Mouse (Mus musculus) layer of hippocampus, postnatal 25 days (tissue): ENCODE data around the gene Alyref2. TPM values are rescaled to one million over a fixed set of nuclear protein-coding genes. Genes with fewer than 3 reads are reported as not detected.
"Not testable (repeated sequence)": the region's sequence is repeated elsewhere in the genome, so short reads cannot be mapped to it uniquely, and the experiment has no call there.

Source experiments
- DNase-seq, 2 experiments: peaks; one replicate each; pipeline ENCODE4 v3.0.0; 2022; ENCODE audit warnings: mixed read lengths in 2 of 2, low spot score in 1 of 2; ENCODE audit errors: extremely low spot score in 1 of 2
- total RNA-seq, 2 experiments: library from RNA; stranded (reverse); gene quantifications; 2 replicates each; pipeline ENCODE4 v1.2.3; 2021

The Alyref2 gene
- 1 to 10 TPM; 6.1 to 7.5 TPM for total RNA-seq

DNA sequence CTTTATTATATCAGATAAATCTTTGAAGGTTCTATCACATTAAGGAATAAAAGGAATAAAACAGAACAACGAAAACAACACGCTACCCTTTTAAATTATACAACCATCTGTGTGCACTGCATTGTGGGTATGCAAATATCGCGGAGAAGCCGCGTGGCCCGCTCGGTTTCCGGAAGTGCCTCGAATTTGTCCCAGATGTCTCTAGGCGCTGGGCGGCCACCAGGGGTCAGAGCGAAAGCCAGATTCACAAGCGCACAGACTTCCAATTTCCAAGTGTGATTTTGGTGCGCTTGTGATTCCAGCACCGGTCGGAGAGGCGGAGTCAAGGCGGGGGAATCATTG, at the start of gene Alyref2:
Alyref2 (plus strand) TSS at position 229 of the 342 bp plus-strand sequence.
- DNase-seq = peak; percentile 81

DNA sequence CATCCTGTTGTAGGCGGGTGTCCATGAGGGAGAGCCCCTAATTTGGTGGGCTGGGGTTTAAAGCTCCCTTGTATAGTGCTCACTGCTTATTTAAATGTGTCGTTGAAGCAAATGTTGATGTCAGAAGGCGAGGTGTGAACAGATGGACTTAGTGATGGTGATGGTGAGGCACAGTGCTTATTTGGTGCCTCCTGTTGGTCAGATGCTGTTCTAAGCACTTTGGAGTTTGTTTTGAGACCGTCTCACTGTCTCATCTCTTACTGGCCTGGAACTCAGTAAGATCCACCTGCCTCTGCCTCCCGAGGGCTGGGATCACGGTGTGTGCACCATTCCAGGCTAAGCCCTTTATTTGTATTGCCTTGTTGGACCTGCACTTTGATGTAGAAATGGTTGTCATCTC, 48.4 kb upstream of the Alyref2 start:
- no peak for DNase-seq

GRCm38 (mm10) chr1:171457568-171457967, 45.7 kb upstream of the Alyref2 start:
- DNase-seq = no peak

- DNase-seq = no peak
Measured at GRCm38 (mm10) chr1:171459791-171460190, 43.5 kb upstream of the Alyref2 start.

DNA sequence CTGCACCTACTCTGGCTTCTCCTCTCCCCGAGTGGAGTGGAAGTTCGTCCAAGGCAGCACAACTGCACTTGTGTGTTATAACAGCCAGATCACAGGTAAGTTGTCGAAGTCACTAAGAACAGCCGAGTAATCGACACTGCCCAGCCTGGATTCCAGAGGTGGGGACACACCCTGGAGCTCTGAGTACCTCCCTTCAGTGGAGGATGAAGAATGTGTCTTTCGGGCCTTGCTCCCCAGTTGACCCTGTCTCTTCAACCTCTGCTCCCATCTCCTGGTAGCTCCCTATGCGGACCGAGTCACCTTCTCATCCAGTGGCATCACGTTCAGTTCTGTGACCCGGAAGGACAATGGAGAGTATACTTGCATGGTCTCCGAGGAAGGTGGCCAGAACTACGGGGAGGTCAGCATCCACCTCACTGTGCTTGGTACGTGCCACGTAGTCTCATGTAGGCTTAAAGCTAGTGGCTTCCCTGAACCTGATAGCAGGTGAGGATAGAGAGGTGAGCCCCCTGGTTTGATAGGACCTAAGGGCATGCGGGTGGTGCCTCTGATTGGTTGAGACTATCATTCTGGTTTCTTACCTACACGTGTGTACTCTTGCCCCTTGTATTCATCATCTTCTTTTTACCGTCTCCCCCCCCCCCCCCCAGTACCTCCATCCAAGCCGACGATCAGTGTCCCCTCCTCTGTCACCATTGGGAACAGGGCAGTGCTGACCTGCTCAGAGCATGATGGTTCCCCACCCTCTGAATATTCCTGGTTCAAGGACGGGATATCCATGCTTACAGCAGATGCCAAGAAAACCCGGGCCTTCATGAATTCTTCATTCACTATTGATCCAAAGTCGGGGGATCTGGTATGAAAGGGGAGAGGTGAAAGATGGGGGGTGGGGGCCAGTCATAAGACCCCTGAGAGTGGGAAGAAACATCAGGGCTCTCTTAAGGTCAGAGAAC, 42.5 kb upstream of the Alyref2 start:
- no peak for DNase-seq

DNA sequence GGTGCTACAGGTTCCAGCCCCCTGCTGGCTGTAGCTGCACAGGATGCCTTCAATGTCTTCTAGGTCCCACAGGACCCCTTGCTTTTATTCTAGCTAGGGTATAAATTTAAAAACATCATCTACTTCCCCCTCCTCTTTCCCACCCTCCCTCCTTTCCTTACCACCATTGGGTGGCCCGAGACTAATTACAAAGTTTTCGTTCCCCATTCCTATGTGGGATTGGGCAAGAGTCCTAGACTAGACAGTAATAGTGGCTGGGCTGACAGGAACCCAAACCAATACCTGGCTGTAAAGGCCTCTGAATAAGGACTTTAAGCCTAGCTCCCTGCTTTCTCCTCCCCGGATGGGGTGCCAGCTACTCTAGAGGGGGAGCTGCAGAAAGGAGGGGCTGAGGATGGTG, 40.1 kb upstream of the Alyref2 start:
- no peak for DNase-seq

- no peak for DNase-seq
Measured at GRCm38 (mm10) chr1:171465749-171466412, 37.4 kb upstream of the Alyref2 start.

GRCm38 (mm10) chr1:171466565-171466964, 36.7 kb upstream of the Alyref2 start:
- DNase-seq = no peak

DNA sequence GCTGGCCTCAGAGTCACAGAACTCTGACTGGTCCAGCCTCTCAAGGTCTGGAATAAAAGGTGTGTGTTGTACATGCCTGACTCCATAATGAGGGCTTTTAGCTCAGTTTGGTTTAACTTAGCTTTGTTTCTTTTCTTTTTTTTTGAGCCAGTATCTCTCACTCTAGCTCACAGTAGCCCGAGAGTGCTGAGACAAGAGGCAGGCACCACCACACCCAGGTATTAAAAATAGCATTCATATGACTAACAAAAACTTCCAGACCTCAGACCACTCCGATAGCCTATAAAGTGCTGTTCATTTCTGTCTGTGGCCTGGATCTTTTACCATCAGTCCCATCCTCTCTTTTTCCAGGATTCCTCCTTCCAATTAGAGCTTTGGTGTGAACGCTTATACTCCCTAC, 33.6 kb upstream of the Alyref2 start:
- DNase-seq = no peak

DNA sequence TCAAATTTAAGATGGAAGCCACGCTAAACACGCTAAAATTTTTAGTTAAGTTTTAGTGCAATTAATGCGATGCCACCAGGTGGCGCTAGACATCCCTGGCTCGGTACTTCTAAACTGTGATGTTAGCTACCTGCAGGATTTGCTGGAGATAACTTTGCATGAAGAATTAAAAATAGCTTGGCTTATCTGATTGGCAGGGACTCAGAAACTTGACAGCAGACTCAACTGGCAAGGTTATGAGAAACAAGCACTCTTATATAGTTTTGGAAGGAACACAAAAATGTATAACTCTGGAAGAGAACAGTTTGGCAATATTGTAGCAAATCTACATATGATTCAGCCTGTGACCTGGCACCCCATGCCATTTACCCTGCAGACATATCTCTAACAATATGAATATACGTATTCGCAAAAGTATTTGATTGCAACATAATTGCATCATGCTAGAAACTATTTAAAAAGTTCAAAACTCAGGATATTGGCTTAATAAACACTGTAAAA, 32.9 kb upstream of the Alyref2 start:
- DNase-seq = peak; percentile 28 to 81

- no peak for DNase-seq
Measured at GRCm38 (mm10) chr1:171470896-171471295, 32.4 kb upstream of the Alyref2 start.

- no peak for DNase-seq
Measured at GRCm38 (mm10) chr1:171471452-171471851, 31.8 kb upstream of the Alyref2 start.

GRCm38 (mm10) chr1:171471941-171472340, 31.3 kb upstream of the Alyref2 start:
- DNase-seq = not testable (repeated sequence)

GRCm38 (mm10) chr1:171473506-171473905, 29.8 kb upstream of the Alyref2 start:
- DNase-seq = no peak

DNA sequence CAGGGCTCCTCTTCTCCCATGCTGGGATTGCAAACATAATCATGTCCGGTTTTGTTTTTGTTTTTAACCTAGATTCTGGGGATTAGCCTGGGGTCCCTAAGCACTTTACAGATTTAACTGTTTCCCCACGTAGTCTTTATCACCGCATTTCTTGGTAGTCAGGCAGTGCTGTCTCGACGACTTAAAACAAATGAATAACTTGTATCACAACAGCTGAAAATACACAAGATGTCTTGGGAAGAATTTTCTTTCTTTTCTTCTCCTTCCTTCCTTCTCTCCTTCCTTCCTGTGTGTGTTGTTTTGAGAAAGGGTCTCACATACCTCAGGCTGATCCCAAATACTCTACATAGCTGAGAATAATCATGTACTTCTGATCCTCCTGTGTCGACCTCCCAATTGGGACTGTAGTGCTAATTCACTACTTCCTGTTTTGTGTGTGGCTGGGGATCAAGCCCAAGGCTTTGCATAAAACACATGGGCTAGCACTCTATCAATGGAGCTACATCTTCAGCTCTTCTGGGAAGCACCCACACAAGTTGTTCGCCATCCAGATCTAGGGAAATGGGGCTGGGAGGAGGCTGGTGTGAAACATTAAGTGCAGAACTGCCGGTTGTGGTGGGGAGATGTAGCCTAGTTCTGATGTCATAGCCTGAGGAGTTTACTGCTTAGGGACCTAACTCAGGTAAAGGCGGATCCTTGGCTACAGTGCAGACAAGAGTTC, 29.2 kb upstream of the Alyref2 start:
- no peak for DNase-seq

GRCm38 (mm10) chr1:171477123-171477522, 26.2 kb upstream of the Alyref2 start:
- DNase-seq = no peak

DNA sequence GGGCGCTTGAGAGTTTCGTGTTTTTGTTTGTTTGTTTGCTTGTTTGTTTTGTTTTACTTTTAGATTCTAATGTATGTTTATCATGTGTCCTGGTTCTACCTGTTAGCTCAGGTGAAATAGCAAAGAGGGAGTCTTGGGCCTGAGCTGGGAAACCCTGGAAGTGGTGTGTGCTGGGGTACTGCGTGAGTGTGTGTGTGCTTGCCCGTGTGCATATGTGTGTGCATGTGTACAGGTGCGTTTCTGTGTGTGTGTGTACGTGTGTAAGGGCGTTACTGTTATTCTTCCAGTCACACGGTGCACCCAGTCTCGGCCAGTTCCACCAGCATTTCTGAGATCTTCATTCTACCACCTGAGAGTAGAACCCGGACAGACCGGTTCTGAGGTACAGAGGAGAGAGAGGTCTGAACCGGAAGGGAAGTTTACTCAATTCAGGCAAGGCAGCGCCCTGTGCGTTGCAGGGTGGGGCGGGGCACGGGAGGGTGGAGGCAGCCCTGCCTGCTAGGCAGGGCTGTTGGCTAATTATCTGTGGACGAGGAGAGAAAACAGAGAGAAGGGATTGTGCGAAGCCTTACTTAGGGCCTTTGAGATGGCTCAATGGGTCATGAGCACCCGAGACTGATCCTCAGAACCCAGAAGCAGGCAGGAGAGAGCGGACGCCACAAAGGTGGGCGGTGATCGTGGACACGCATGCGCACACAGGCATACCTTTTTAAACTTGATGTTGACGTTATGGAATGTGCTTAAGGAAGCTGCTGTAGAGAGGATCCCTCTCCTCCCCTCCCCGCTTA, 25.3 kb upstream of the Alyref2 start:
- no peak for DNase-seq

- peak; percentile 48 to 81 for DNase-seq
Measured at GRCm38 (mm10) chr1:171478968-171479367, 24.3 kb upstream of the Alyref2 start.

GRCm38 (mm10) chr1:171494241-171494640, 9.0 kb upstream of the Alyref2 start:
- DNase-seq = no peak

DNA sequence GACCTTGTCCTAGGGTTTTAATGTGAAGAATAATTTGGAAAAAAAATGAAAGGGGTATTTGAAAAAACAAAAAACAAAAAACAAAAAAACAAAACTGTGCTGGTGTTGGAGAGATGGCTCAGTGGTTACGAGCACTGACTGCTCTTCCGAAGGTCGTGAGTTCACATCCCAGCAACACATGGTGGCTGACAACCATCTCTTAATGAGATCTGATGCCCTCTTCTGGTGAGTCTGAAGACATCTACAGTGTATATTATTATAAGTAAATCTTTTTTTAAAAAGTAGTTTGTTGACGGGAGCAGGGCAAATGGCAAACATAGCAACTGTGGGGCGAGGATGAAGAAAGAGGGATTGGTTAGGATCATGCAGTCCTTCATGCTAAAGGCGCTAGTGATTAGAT, 7.9 kb upstream of the Alyref2 start:
- no peak for DNase-seq
